Mouse (Mus musculus) neural tube, embryonic 13.5 days (tissue): ENCODE data around the gene 1700020L24Rik. TPM values are rescaled to one million over a fixed set of nuclear protein-coding genes. Genes with fewer than 3 reads are reported as not detected.
A peak's percentile ranks its signal among the peaks of the same experiment; 100 is the strongest.

Source experiments
- ATAC-seq: fragments of 200-750 bp; cut with Nextera tagmentation; 2 replicates; pipeline ENCODE4 v1.8.0; 2017; ENCODE audit warnings: low read depth, mild to moderate bottlenecking, moderate TSS enrichment, moderate library complexity
- H3K27ac ChIP-seq: fragments of 300-500 bp; sonication (generic); replicated peaks from 2 replicates; pipeline ENCODE4 v1.5.1; 2015; ENCODE audit warnings: moderate library complexity, mild to moderate bottlenecking, inconsistent platforms
- H3K27me3 ChIP-seq: fragments of 300-500 bp; sonication (generic); 2 replicates; pipeline ENCODE4 v1.6.1; 2015; ENCODE audit warnings: mild to moderate bottlenecking, inconsistent platforms
- H3K36me3 ChIP-seq: fragments of 300-500 bp; sonication (generic); 2 replicates; pipeline ENCODE4 v1.6.1; 2015; ENCODE audit warnings: mild to moderate bottlenecking, inconsistent platforms
- H3K4me1 ChIP-seq: fragments of 300-500 bp; sonication (generic); replicated peaks from 2 replicates; pipeline ENCODE4 v1.6.1; 2015; ENCODE audit warnings: inconsistent platforms
- H3K4me2 ChIP-seq: fragments of 300-500 bp; sonication (generic); 2 replicates; pipeline ENCODE4 v1.6.1; 2015; ENCODE audit warnings: inconsistent platforms, mild to moderate bottlenecking, moderate library complexity
- H3K4me3 ChIP-seq: fragments of 300-500 bp; sonication (generic); 2 replicates; pipeline ENCODE4 v1.5.1; 2015; ENCODE audit warnings: mild to moderate bottlenecking, inconsistent platforms
- H3K9ac ChIP-seq: fragments of 300-500 bp; sonication (generic); 2 replicates; pipeline ENCODE4 v1.6.1; 2015; ENCODE audit warnings: moderate library complexity, mild to moderate bottlenecking, inconsistent platforms
- H3K9me3 ChIP-seq: fragments of 300-500 bp; sonication (generic); 2 replicates; pipeline ENCODE4 v1.6.1; 2016; ENCODE audit warnings: inconsistent platforms
- WGBS: fragments of 180-500 bp; shearing (Covaris S2); methylation state at CpG from one replicate; pipeline ENCODE4 v1.1.7; 2015; 5-methylcytosine and 5-hydroxymethylcytosine counted together
- polyA plus RNA-seq: library from polyadenylated mRNA; unstranded; fragments of >200 nt; fragmentation: Nextera tagmentation; extraction: Ambion mirVana; gene quantifications from 2 replicates; pipeline ENCODE4 v1.2.1, GENCODE M21; 2015

1700020L24Rik gene
- polyA plus RNA-seq, 1 experiment from 2014 or later, result not detected

GRCm38 (mm10) chr11:83417708-83418107, 19.8 kb upstream of the 1700020L24Rik start:
- Histone ChIP-seq H3K9ac (no peak overlapping the region), H3K27me3 (peaks cover 65% of the 10 kb centered on the region), H3K36me3 (no peaks in the 10 kb centered on the region), H3K27ac (no peak overlapping the region), H3K4me3 (no peak overlapping the region), H3K9me3 (no peaks in the 10 kb centered on the region), H3K4me2 (no peak overlapping the region), H3K4me1 (peaks cover 11% of the 10 kb centered on the region)
- WGBS, result 81% methylated on average over 7 of the region's 7 CpGs
- no peak for ATAC-seq

- H3K4me3 ChIP-seq, result peak overlapping the region; percentile 13; the same call in 1 of the 2 replicates
- no peak overlapping the region for H3K9ac ChIP-seq
- no peak overlapping the region for H3K27ac ChIP-seq
- peak overlapping the region; percentile 45 for H3K4me2 ChIP-seq
- peak; percentile 44; the same call in 1 of the 2 replicates for ATAC-seq
- peaks cover 69% of the 10 kb centered on the region for H3K27me3 ChIP-seq
- H3K4me1 ChIP-seq, result peaks cover 11% of the 10 kb centered on the region
- H3K9me3 ChIP-seq, result no peaks in the 10 kb centered on the region
- WGBS, result 8% methylated on average over 38 of the region's 38 CpGs
- H3K36me3 ChIP-seq, result no peaks in the 10 kb centered on the region
These were observed 18.9 kb upstream of the 1700020L24Rik start for GRCm38 (mm10) chr11:83418566-83418965.

GRCm38 (mm10) chr11:83420338-83420737, 17.1 kb upstream of the 1700020L24Rik start:
- 36% methylated on average over 4 of the region's 4 CpGs for WGBS
- Histone ChIP-seq H3K36me3 (no peaks in the 10 kb centered on the region), H3K4me1 (peaks cover 7% of the 10 kb centered on the region), H3K27ac (no peak overlapping the region), H3K27me3 (peaks cover 68% of the 10 kb centered on the region), H3K4me3 (no peak overlapping the region), H3K9ac (no peak overlapping the region), H3K4me2 (no peak overlapping the region), H3K9me3 (no peaks in the 10 kb centered on the region)
- no peak for ATAC-seq

GRCm38 (mm10) chr11:83421305-83421704, 16.2 kb upstream of the 1700020L24Rik start:
- H3K27me3 ChIP-seq, result peaks cover 76% of the 10 kb centered on the region
- WGBS, result 5% methylated on average over 9 of the region's 9 CpGs
- no peak for ATAC-seq

GRCm38 (mm10) chr11:83424681-83425080, 12.8 kb upstream of the 1700020L24Rik start:
- peak; percentile 49; the same call in 1 of the 2 replicates for ATAC-seq
- H3K4me3 ChIP-seq, result no peak overlapping the region
- no peak overlapping the region for H3K27ac ChIP-seq
- 6% methylated on average over 8 of the region's 8 CpGs for WGBS
- H3K4me1 ChIP-seq, result no peaks in the 10 kb centered on the region
- H3K27me3 ChIP-seq, result peaks cover 77% of the 10 kb centered on the region
- H3K36me3 ChIP-seq, result no peaks in the 10 kb centered on the region
- no peak overlapping the region for H3K4me2 ChIP-seq
- no peak overlapping the region for H3K9ac ChIP-seq
- no peaks in the 10 kb centered on the region for H3K9me3 ChIP-seq

More at GRCm38 (mm10) chr11:83421305-83421704, 16.2 kb upstream of the 1700020L24Rik start:
- Histone ChIP-seq H3K4me2 (no peak overlapping the region), H3K9ac (no peak overlapping the region), H3K4me3 (no peak overlapping the region), H3K9me3 (no peaks in the 10 kb centered on the region), H3K36me3 (no peaks in the 10 kb centered on the region), H3K27ac (no peak overlapping the region), H3K4me1 (peaks cover 7% of the 10 kb centered on the region)

GRCm38 (mm10) chr11:83426964-83427363, 10.5 kb upstream of the 1700020L24Rik start:
- WGBS, result 36% methylated on average over 17 of the region's 17 CpGs
- H3K9ac ChIP-seq, result no peak overlapping the region
- H3K27me3 ChIP-seq, result peaks cover 59% of the 10 kb centered on the region

GRCm38 (mm10) chr11:83429355-83429754, 8.1 kb upstream of the 1700020L24Rik start, which contains the start of gene Gas2l2:
Gene Gas2l2 (minus strand): TSS chr11:83429455.
- no peaks in the 10 kb centered on the region for H3K36me3 ChIP-seq
- no peaks in the 10 kb centered on the region for H3K9me3 ChIP-seq
- no peaks in the 10 kb centered on the region for H3K4me1 ChIP-seq
- H3K9ac ChIP-seq, result no peak within 1 kb of the TSS
- H3K27ac ChIP-seq, result no peak within 1 kb of the TSS
- H3K4me3 ChIP-seq, result no peak within 1 kb of the TSS
- 65% methylated on average over 5 of the region's 5 CpGs for WGBS
- H3K27me3 ChIP-seq, result peaks cover 46% of the 10 kb centered on the region
- H3K4me2 ChIP-seq, result no peak within 1 kb of the TSS
- ATAC-seq, result no peak

More at GRCm38 (mm10) chr11:83426964-83427363, 10.5 kb upstream of the 1700020L24Rik start:
- no peaks in the 10 kb centered on the region for H3K36me3 ChIP-seq
- no peak for ATAC-seq
- H3K9me3 ChIP-seq, result no peaks in the 10 kb centered on the region
- H3K4me2 ChIP-seq, result peak overlapping the region; percentile 30
- 0 out of 2 replicates have a peak overlapping the region, but pooled peaks have one; percentile 5 for H3K4me3 ChIP-seq
- H3K4me1 ChIP-seq, result no peaks in the 10 kb centered on the region
- no peak overlapping the region for H3K27ac ChIP-seq

GRCm38 (mm10) chr11:83432533-83432932, 4.9 kb upstream of the 1700020L24Rik start:
- Histone ChIP-seq H3K27ac (no peak overlapping the region), H3K36me3 (no peaks in the 10 kb centered on the region), H3K4me3 (no peak overlapping the region), H3K27me3 (peaks cover 26% of the 10 kb centered on the region), H3K9ac (no peak overlapping the region), H3K4me1 (no peaks in the 10 kb centered on the region), H3K4me2 (no peak overlapping the region), H3K9me3 (no peaks in the 10 kb centered on the region)
- ATAC-seq, result no peak
- WGBS, result 67% methylated on average over 2 of the region's 2 CpGs

- H3K27me3 ChIP-seq, result peaks cover 48% of the 10 kb centered on the region
- no peak overlapping the region for H3K27ac ChIP-seq
- 34% methylated on average over 11 of the region's 11 CpGs for WGBS
- no peaks in the 10 kb centered on the region for H3K9me3 ChIP-seq
- peaks cover 14% of the 10 kb centered on the region for H3K4me1 ChIP-seq
- H3K36me3 ChIP-seq, result no peaks in the 10 kb centered on the region
- H3K9ac ChIP-seq, result peak overlapping the region; percentile 73
- peak overlapping the region; percentile 58 for H3K4me3 ChIP-seq
- no peak for ATAC-seq
- H3K4me2 ChIP-seq, result peak overlapping the region; percentile 84
These were observed 2.1 kb downstream of the 1700020L24Rik start for GRCm38 (mm10) chr11:83439426-83440060.

- Histone ChIP-seq H3K27me3 (peaks cover 56% of the 10 kb centered on the region), H3K27ac (no peak overlapping the region)
These were observed 2.9 kb downstream of the 1700020L24Rik start for GRCm38 (mm10) chr11:83440081-83441064.

GRCm38 (mm10) chr11:83441235-83441634, 3.8 kb downstream of the 1700020L24Rik start:
- Histone ChIP-seq H3K4me1 (peaks cover 18% of the 10 kb centered on the region), H3K4me3 (no peak overlapping the region), H3K9ac (no peak overlapping the region), H3K36me3 (no peaks in the 10 kb centered on the region), H3K27me3 (peaks cover 64% of the 10 kb centered on the region), H3K9me3 (no peaks in the 10 kb centered on the region), H3K27ac (no peak overlapping the region), H3K4me2 (peak overlapping the region; percentile 84; the same call in 1 of the 2 replicates)
- WGBS, result 39% methylated on average over 7 of the region's 7 CpGs
- no peak for ATAC-seq

More at GRCm38 (mm10) chr11:83440081-83441064, 2.9 kb downstream of the 1700020L24Rik start:
- no peaks in the 10 kb centered on the region for H3K36me3 ChIP-seq
- peak overlapping the region; percentile 73 for H3K9ac ChIP-seq
- peak overlapping the region; percentile 84 for H3K4me2 ChIP-seq
- WGBS, result under 1% methylated on average over 63 of the region's 75 CpGs
- H3K4me1 ChIP-seq, result peaks cover 18% of the 10 kb centered on the region
- peak; percentile 95 for ATAC-seq
- no peaks in the 10 kb centered on the region for H3K9me3 ChIP-seq
- H3K4me3 ChIP-seq, result peak overlapping the region; percentile 58
